Mouse (Mus musculus): Measurements from ENCODE around the gene Nt5c2.
"Not testable (repeated sequence)": the region's sequence is repeated elsewhere in the genome, so short reads cannot be mapped to it uniquely, and the experiment has no call there.

The Nt5c2 gene

GRCm38 (mm10) chr19:47017831-47018230 is 2.9 kb upstream of the Nt5c2 start:
- DNase-seq (ENCODE audit: low spot score in 2 of 2): no peak

GRCm38 (mm10) chr19:47016487-47016886 is 1.5 kb upstream of the Nt5c2 start:
- peak in 1 of 2 experiments; percentile 49 for DNase-seq (ENCODE audit: low spot score in 2 of 2)

GRCm38 (mm10) chr19:47015965-47016364 is 1.0 kb upstream of the Nt5c2 start:
- no peak for DNase-seq (ENCODE audit: low spot score in 2 of 2)

GRCm38 (mm10) chr19:47015396-47015795 is 443 bp upstream of the Nt5c2 start:
- DNase-seq (ENCODE audit: low spot score in 2 of 2): no peak

GRCm38 (mm10) chr19:47014159-47014446 is 850 bp downstream of the Nt5c2 start:
- DNase-seq (ENCODE audit: low spot score in 2 of 2): no peak

- DNase-seq (ENCODE audit: low spot score in 2 of 2): no peak
Observed at GRCm38 (mm10) chr19:47013340-47014158, 1.4 kb downstream of the Nt5c2 start.

GRCm38 (mm10) chr19:47012521-47013130 is 2.3 kb downstream of the Nt5c2 start:
- no peak for DNase-seq (ENCODE audit: low spot score in 2 of 2)

GRCm38 (mm10) chr19:47009943-47010342 is 5.0 kb downstream of the Nt5c2 start:
- no peak for DNase-seq (ENCODE audit: low spot score in 2 of 2)

- DNase-seq (ENCODE audit: low spot score in 2 of 2): no peak
Observed at GRCm38 (mm10) chr19:47009420-47009819, 5.5 kb downstream of the Nt5c2 start.

GRCm38 (mm10) chr19:47006321-47006720 is 8.6 kb downstream of the Nt5c2 start:
- DNase-seq (ENCODE audit: low spot score in 2 of 2): no peak

GRCm38 (mm10) chr19:47005873-47006272 is 9.1 kb downstream of the Nt5c2 start:
- no peak for DNase-seq (ENCODE audit: low spot score in 2 of 2)

GRCm38 (mm10) chr19:47003742-47004511 is 11.0 kb downstream of the Nt5c2 start:
- DNase-seq (ENCODE audit: low spot score in 2 of 2): no peak

GRCm38 (mm10) chr19:47000357-47000756 is 14.6 kb downstream of the Nt5c2 start:
- not testable (repeated sequence) for DNase-seq (ENCODE audit: low spot score in 2 of 2)

- no peak for DNase-seq (ENCODE audit: low spot score in 2 of 2)
Observed at GRCm38 (mm10) chr19:46999753-47000152, 15.2 kb downstream of the Nt5c2 start.

GRCm38 (mm10) chr19:46998953-46999352 is 16.0 kb downstream of the Nt5c2 start:
- no peak for DNase-seq (ENCODE audit: low spot score in 2 of 2)

GRCm38 (mm10) chr19:46998168-46998870 is 16.6 kb downstream of the Nt5c2 start:
- DNase-seq (ENCODE audit: low spot score in 2 of 2): no peak

- no peak for DNase-seq (ENCODE audit: low spot score in 2 of 2)
Observed at GRCm38 (mm10) chr19:46996095-46996494, 18.9 kb downstream of the Nt5c2 start.

GRCm38 (mm10) chr19:46992329-46992728 is 22.6 kb downstream of the Nt5c2 start:
- not testable (repeated sequence) for DNase-seq (ENCODE audit: low spot score in 2 of 2)

GRCm38 (mm10) chr19:46991145-46991544 is 23.8 kb downstream of the Nt5c2 start:
- DNase-seq (ENCODE audit: low spot score in 2 of 2): peak; percentile 77 to 90

- not testable (repeated sequence) for DNase-seq (ENCODE audit: low spot score in 2 of 2)
Observed at GRCm38 (mm10) chr19:46990625-46991024, 24.3 kb downstream of the Nt5c2 start.

GRCm38 (mm10) chr19:46990153-46990518 is 24.8 kb downstream of the Nt5c2 start:
- no peak for DNase-seq (ENCODE audit: low spot score in 2 of 2)

Measured in cerebellum, postnatal 4 days (tissue).